Mouse (Mus musculus) C2C12 (cell line): ENCODE measurements around the gene Gpd1.

Source experiments
- CTCF ChIP-seq: IDR thresholded peaks from one replicate; pipeline ENCODE4 v1.5.1; 2011; ENCODE audit not compliant: control insufficient read depth, insufficient read depth, insufficient read length
- FOSL1 ChIP-seq: IDR thresholded peaks from one replicate; pipeline ENCODE4 v1.8.0; 2011; ENCODE audit warnings: mild to moderate bottlenecking, low read length; ENCODE audit not compliant: poor library complexity, insufficient read depth, severe bottlenecking
- MYOD1 ChIP-seq: IDR thresholded peaks from one replicate; pipeline ENCODE4 v1.6.1; 2011; ENCODE audit warnings: low read depth; ENCODE audit not compliant: control insufficient read depth, insufficient read length
- MYOG ChIP-seq: IDR thresholded peaks from one replicate; pipeline ENCODE4 v1.6.1; 2011; ENCODE audit not compliant: control insufficient read depth, insufficient read length; ENCODE audit errors: extremely low read depth
- USF1 ChIP-seq: IDR thresholded peaks from one replicate; pipeline ENCODE4 v1.6.1; 2011; ENCODE audit warnings: low read depth, mild to moderate bottlenecking, control low read depth, moderate library complexity

GRCm38 (mm10) chr15:99670964-99671670 lies 46.2 kb upstream of the Gpd1 start:
- TF ChIP-seq CTCF (no peak), USF1 (no peak), MYOG (no peak), FOSL1 (no peak), MYOD1 (no peak)
